Mouse (Mus musculus) heart, postnatal 0 days (tissue): Measurements from ENCODE around the gene Dnm3. TPM values are rescaled to one million over a fixed set of nuclear protein-coding genes. Genes with fewer than 3 reads are reported as not detected.

Experiments used
- ATAC-seq: fragments of 200-750 bp; cut with Nextera tagmentation; 2 replicates; pipeline ENCODE4 v1.8.0; 2017; ENCODE audit warnings: low read depth, moderate number of reproducible peaks, moderate library complexity; ENCODE audit not compliant: insufficient read depth
- DNase-seq: peaks from one replicate; pipeline ENCODE4 v3.0.0-alpha.2; 2016; ENCODE audit warnings: low spot score
- H3K27ac ChIP-seq: fragments of 300-500 bp; sonication (generic); 2 replicates; pipeline ENCODE4 v1.5.1; 2014; ENCODE audit warnings: low read depth, mild to moderate bottlenecking
- H3K27me3 ChIP-seq: fragments of 300-500 bp; sonication (generic); 2 replicates; pipeline ENCODE4 v1.6.1; 2014; ENCODE audit warnings: low read length, mixed read lengths; ENCODE audit not compliant: control insufficient read depth, insufficient read depth
- H3K36me3 ChIP-seq: fragments of 300-500 bp; sonication (generic); replicated peaks from 2 replicates; pipeline ENCODE4 v1.6.1; 2014; ENCODE audit warnings: low read length, mixed read lengths; ENCODE audit not compliant: control insufficient read depth, insufficient read depth
- H3K4me1 ChIP-seq: fragments of 300-500 bp; sonication (generic); 2 replicates; pipeline ENCODE4 v1.6.1; 2014; ENCODE audit warnings: antibody characterized with exemption; ENCODE audit not compliant: control insufficient read depth, insufficient read depth
- H3K4me2 ChIP-seq: fragments of 300-500 bp; sonication (generic); 2 replicates; pipeline ENCODE4 v1.6.1; 2014; ENCODE audit warnings: low read depth, mild to moderate bottlenecking, low read length, moderate library complexity
- H3K4me3 ChIP-seq: fragments of 300-500 bp; sonication (generic); 2 replicates; pipeline ENCODE4 v1.5.1; 2014; ENCODE audit warnings: low read depth, low read length
- H3K9ac ChIP-seq: fragments of 300-500 bp; sonication (generic); replicated peaks from 2 replicates; pipeline ENCODE4 v1.6.1; 2014; ENCODE audit warnings: low read depth, low read length, mixed read lengths
- H3K9me3 ChIP-seq: fragments of 300-500 bp; sonication (generic); replicated peaks from 2 replicates; pipeline ENCODE4 v1.6.1; 2016; ENCODE audit warnings: low read length; ENCODE audit not compliant: control insufficient read depth
- CTCF ChIP-seq: IDR thresholded peaks from 2 replicates; pipeline ENCODE4 v1.5.1; 2016; ENCODE audit warnings: antibody characterized with exemption, control low read depth, low read depth
- EP300 ChIP-seq: IDR thresholded peaks from 2 replicates; pipeline ENCODE4 v1.6.1; 2016; ENCODE audit warnings: antibody characterized with exemption, low read depth
- WGBS: fragments of 180-500 bp; shearing (Covaris S2); extraction: QIAGEN DNeasy Blood & Tissue Kit; methylation state at CpG from one replicate; pipeline ENCODE4 v1.1.7; 2014; 5-methylcytosine and 5-hydroxymethylcytosine counted together
- polyA plus RNA-seq: library from polyadenylated mRNA; unstranded; fragments of >200 nt; fragmentation: Nextera tagmentation; extraction: Ambion mirVana; gene quantifications from 2 replicates; pipeline ENCODE4 v1.2.1, GENCODE M21; 2015
- total RNA-seq: library from RNA; depleted of rRNA; stranded (reverse); fragments of >200 nt; gene quantifications from 2 replicates; pipeline ENCODE4 v1.2.3, GENCODE M21; 2014; ENCODE audit warnings: low replicate concordance

Dnm3 gene
- total and polyA plus RNA-seq, 2 experiments from 2014 or later: 1.9 to 2.4 TPM

DNA sequence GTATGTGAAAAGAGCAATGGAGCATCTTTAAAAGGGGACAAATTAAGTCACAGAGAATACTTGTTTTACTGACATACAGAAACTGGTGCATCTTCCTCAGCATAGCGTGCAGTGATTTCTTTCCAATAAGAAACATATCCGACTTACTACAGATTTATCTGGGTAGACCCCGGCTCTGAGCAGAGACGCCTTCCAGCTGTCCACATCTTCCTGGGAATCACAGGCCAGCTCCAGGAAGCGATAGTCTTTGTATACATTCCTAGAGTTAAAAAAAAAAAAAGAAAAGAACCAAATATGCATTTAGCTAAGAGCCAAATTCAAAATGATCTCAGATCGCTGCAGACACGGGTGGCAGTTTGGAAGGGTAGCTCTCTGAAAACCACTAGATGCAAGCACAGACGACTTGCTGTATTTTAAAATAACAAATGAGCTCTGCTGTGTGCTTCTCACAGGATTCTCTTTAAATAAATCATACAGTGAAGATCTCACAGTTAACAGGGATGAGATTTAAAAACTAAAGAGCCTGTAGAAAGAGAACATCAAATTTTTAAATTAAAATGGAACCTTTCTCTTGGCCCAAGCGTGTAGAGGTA lies 393.9 kb downstream of the Dnm3 start:
- H3K36me3 ChIP-seq: no peaks in the 10 kb centered on the region
- TF ChIP-seq EP300 (no peak), CTCF (no peak)
- whole genome bisulfite sequencing: 44% methylated on average over 9 of the region's 9 CpGs
- no peak overlapping the region for H3K4me3 ChIP-seq
- H3K9me3 ChIP-seq: no peaks in the 10 kb centered on the region
- H3K4me1 ChIP-seq: no peaks in the 10 kb centered on the region
- DNase-seq (no peak), ATAC-seq (no peak)
- no peak overlapping the region for H3K4me2 ChIP-seq
- no peaks in the 10 kb centered on the region for H3K27me3 ChIP-seq
- H3K27ac ChIP-seq: peak overlapping the region; percentile 34; the same call in 1 of the 2 replicates
- no peak overlapping the region for H3K9ac ChIP-seq

DNA sequence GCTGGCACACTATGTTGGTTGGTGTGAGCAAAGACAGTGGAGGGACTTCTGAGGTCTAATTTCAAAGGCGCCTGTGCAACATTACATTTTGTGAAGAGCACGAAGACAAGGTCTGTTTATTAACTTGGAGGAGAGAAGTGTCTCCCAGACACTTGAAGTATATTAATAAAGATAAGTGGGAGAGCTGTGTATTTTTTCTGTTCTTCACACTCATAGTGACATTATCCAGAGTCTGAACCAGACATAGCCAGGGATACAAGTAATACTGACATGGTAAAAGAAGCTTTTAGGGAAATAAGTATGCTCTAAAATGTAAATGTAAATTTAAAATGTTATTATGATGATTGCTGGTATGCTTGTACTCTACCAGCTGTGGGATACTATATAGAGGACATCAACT lies 394.5 kb downstream of the Dnm3 start:
- no peak overlapping the region for H3K9ac ChIP-seq
- no peaks in the 10 kb centered on the region for H3K27me3 ChIP-seq
- ATAC-seq (no peak), DNase-seq (no peak)
- H3K27ac ChIP-seq: 0 out of 2 replicates have a peak overlapping the region, but pooled peaks have one; percentile 34
- H3K4me2 ChIP-seq: no peak overlapping the region
- no peaks in the 10 kb centered on the region for H3K4me1 ChIP-seq
- no peaks in the 10 kb centered on the region for H3K9me3 ChIP-seq
- WGBS: 55% methylated on average over 2 of the region's 2 CpGs
- TF ChIP-seq CTCF (no peak), EP300 (no peak)
- H3K4me3 ChIP-seq: no peak overlapping the region
- H3K36me3 ChIP-seq: no peaks in the 10 kb centered on the region

DNA sequence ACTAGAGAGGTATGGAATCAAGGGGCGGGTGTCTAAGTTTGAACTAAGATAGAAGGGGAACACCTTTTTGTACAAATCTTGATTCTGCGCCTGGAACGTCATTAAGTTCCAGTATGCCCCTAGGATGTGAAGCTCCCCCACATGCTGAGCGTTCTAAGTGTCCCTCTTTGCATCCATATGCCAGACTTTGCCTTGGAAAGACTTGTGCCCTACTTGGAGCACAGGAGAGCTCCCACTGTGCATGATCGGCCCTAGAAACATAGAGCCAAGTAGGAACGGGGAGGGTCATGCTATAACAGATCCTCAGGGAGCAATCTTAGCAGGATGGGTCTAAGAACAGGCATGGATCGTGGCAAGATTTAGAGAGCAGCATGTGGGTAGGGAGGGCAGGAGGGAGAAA lies 395.1 kb downstream of the Dnm3 start:
- H3K27me3 ChIP-seq: no peaks in the 10 kb centered on the region
- DNase-seq (no peak), ATAC-seq (no peak)
- H3K36me3 ChIP-seq: no peaks in the 10 kb centered on the region
- WGBS: 77% methylated on average over 7 of the region's 7 CpGs
- H3K27ac ChIP-seq: no peak overlapping the region
- TF ChIP-seq EP300 (no peak), CTCF (no peak)
- no peaks in the 10 kb centered on the region for H3K9me3 ChIP-seq
- H3K4me3 ChIP-seq: no peak overlapping the region
- H3K9ac ChIP-seq: no peak overlapping the region
- no peaks in the 10 kb centered on the region for H3K4me1 ChIP-seq
- H3K4me2 ChIP-seq: no peak overlapping the region

DNA sequence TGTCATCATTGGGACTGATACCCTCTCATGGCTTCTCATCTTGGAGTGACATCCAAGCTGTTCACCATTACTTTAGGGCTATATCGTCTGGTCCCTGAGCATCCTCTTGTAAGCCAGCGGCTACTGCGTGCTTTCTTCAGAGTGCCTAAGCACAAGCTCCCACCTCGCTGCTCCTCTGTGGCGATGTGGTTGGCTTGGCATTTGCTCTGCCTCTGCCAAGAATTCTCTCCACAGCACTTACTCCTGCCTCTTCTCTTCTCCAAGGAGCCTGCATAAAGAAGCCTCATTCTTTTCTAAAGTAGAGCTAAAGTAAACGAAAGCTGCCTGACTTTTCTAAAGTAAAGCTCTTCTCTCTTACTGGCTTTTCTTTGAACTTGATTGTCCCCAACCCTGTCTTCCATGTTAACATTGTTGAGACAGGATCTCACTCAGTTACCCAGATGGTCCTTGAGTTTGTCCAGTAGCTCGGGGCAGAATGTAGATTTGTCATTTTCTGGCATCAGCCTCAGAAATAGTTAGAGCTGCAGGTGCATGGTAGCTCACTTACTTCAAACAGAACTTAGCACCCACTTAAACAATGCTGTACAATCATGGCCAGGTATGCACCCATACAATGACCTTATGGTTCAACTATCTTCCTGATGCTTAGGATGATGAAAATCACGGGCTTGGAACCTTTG lies 396.0 kb downstream of the Dnm3 start:
- DNase-seq (no peak), ATAC-seq (no peak)
- Histone ChIP-seq H3K9me3 (no peaks in the 10 kb centered on the region), H3K36me3 (no peaks in the 10 kb centered on the region), H3K4me3 (no peak overlapping the region), H3K4me2 (no peak overlapping the region), H3K27ac (no peak overlapping the region), H3K9ac (no peak overlapping the region), H3K4me1 (no peaks in the 10 kb centered on the region), H3K27me3 (no peaks in the 10 kb centered on the region)
- TF ChIP-seq CTCF (no peak), EP300 (no peak)
- WGBS: 84% methylated on average over 8 of the region's 8 CpGs

DNA sequence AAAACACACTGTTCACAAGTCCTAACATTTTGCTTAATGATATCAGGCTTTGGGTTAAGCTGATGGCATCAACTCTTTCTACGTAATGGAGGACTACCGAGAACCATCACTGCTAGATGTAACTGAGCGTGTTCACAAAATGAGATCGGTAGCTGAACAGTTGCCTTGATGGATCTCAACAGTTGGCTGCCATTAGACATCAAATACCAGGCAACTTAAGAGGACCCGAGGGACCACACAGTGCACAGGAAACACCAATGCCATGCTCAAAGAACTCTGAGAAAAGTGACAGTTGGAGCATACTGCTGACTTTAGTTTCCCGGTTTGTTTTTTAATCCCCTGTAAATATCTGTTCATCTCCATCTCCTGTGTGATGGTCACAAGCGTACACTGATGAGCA lies 397.8 kb downstream of the Dnm3 start:
- no peak overlapping the region for H3K27ac ChIP-seq
- no peaks in the 10 kb centered on the region for H3K9me3 ChIP-seq
- no peak for DNase-seq
- TF ChIP-seq EP300 (no peak), CTCF (no peak)
- H3K4me2 ChIP-seq: no peak overlapping the region
- no peaks in the 10 kb centered on the region for H3K4me1 ChIP-seq
- H3K9ac ChIP-seq: no peak overlapping the region
- H3K4me3 ChIP-seq: no peak overlapping the region
- no peaks in the 10 kb centered on the region for H3K27me3 ChIP-seq
- ATAC-seq: no peak
- WGBS: 86% methylated on average over 7 of the region's 7 CpGs
- no peaks in the 10 kb centered on the region for H3K36me3 ChIP-seq

DNA sequence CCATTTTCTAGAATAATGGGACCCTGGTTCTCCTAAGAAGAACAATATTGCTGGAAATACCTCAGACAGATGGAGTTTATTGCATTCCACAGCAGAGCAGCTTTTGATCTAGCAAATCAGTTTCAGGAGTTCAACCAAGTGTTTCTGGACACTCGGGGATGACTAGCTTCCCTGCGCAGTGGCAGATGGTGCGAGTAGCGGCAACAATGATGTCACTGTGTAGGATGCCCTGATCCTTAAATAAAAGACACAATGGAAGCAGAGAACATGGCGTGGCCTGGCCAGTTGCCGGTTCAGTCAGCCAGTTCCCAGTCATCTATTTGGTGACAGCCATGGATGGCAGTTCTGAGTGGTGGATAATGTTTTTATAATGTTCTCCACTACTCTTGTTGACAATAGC lies 400.4 kb downstream of the Dnm3 start:
- no peaks in the 10 kb centered on the region for H3K4me1 ChIP-seq
- 87% methylated on average over 6 of the region's 6 CpGs for WGBS
- H3K9me3 ChIP-seq: no peaks in the 10 kb centered on the region
- H3K36me3 ChIP-seq: no peaks in the 10 kb centered on the region
- no peak; the same call in 1 of the 2 replicates for ATAC-seq
- H3K27ac ChIP-seq: peak overlapping the region; percentile 39
- no peak for TF ChIP-seq EP300
- TF ChIP-seq CTCF: no peak
- no peak for DNase-seq
- H3K4me2 ChIP-seq: no peak overlapping the region
- no peak overlapping the region for H3K4me3 ChIP-seq
- no peak overlapping the region for H3K9ac ChIP-seq
- H3K27me3 ChIP-seq: no peaks in the 10 kb centered on the region
